Mouse (Mus musculus) forebrain, postnatal 0 days (tissue): ENCODE results near the gene Grm2. TPM values are rescaled to one million over a fixed set of nuclear protein-coding genes. Genes with fewer than 3 reads are reported as not detected.

Experiments used
- ATAC-seq: fragments of 200-750 bp; cut with Nextera tagmentation; 2 replicates; pipeline ENCODE4 v1.8.0; 2017; ENCODE audit warnings: mild to moderate bottlenecking, moderate library complexity
- DNase-seq: peaks from one replicate; pipeline ENCODE4 v3.0.0-alpha.2; 2015
- H3K27ac ChIP-seq: fragments of 300-500 bp; sonication (generic); 2 replicates; pipeline ENCODE4 v1.5.1; 2014; ENCODE audit warnings: low read depth, mild to moderate bottlenecking, antibody characterized with exemption, low read length, moderate library complexity, mixed read lengths
- H3K27me3 ChIP-seq: fragments of 300-500 bp; sonication (generic); 2 replicates; pipeline ENCODE4 v1.6.1; 2014; ENCODE audit warnings: mild to moderate bottlenecking, low read length, mixed read lengths; ENCODE audit not compliant: insufficient read depth
- H3K36me3 ChIP-seq: fragments of 300-500 bp; sonication (generic); 2 replicates; pipeline ENCODE4 v1.6.1; 2014; ENCODE audit warnings: mild to moderate bottlenecking, moderate library complexity; ENCODE audit not compliant: insufficient read depth
- H3K4me1 ChIP-seq: fragments of 300-500 bp; sonication (generic); 2 replicates; pipeline ENCODE4 v1.6.1; 2014; ENCODE audit warnings: antibody characterized with exemption; ENCODE audit not compliant: insufficient read depth
- H3K4me2 ChIP-seq: fragments of 300-500 bp; sonication (generic); 2 replicates; pipeline ENCODE4 v1.6.1; 2014; ENCODE audit warnings: low read depth, mild to moderate bottlenecking, moderate library complexity
- H3K4me3 ChIP-seq: fragments of 300-500 bp; sonication (generic); 2 replicates; pipeline ENCODE4 v1.5.1; 2014; ENCODE audit warnings: low read depth, low read length, mixed read lengths
- H3K9ac ChIP-seq: fragments of 300-500 bp; sonication (generic); 2 replicates; pipeline ENCODE4 v1.6.1; 2014; ENCODE audit warnings: mild to moderate bottlenecking
- H3K9me3 ChIP-seq: fragments of 300-500 bp; sonication (generic); 2 replicates; pipeline ENCODE4 v1.6.1; 2016; ENCODE audit warnings: low read length
- CTCF ChIP-seq: sonication (generic); IDR thresholded peaks from 2 replicates; pipeline ENCODE4 v1.5.1; 2016; ENCODE audit warnings: antibody characterized with exemption, control low read depth, low read depth
- WGBS: fragments of 180-500 bp; shearing (Covaris S2); extraction: QIAGEN DNeasy Blood & Tissue Kit; methylation state at CpG from one replicate; pipeline ENCODE4 v1.1.7; 2014; 5-methylcytosine and 5-hydroxymethylcytosine counted together
- polyA plus RNA-seq: library from polyadenylated mRNA; unstranded; fragments of >200 nt; fragmentation: Nextera tagmentation; extraction: Ambion mirVana; gene quantifications from 2 replicates; pipeline ENCODE4 v1.2.1, GENCODE M21; 2015
- total RNA-seq: library from RNA; depleted of rRNA; stranded (reverse); fragments of >200 nt; gene quantifications from 2 replicates; pipeline ENCODE4 v1.2.3, GENCODE M21; 2014

Gene Grm2
- total and polyA plus RNA-seq, 2 experiments from 2014 or later = 14.6 to 20.7 TPM

DNA sequence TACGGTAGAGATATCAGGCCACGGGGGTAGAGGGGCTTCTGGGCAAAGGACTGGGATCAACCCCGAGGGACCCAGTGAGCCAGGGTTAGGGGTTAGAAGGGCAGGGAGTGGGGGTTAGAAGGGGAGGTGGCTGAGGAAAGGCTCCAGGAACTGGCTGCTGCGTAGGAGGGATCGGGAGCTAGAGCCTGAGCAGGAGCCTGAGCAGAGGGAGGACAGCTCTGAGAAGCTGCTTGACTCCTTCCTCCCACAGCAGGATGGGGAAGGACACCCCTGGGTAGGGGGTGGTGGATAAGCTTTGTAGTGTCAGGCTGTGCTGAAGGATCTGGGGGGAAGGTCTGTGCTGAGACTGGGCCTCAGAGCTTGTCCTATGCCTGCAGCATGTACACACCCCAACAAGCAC is 938 bp upstream of the Grm2 start:
- no peak overlapping the region for H3K4me3 ChIP-seq
- H3K36me3 ChIP-seq = peaks cover 24% of the 10 kb centered on the region
- peak overlapping the region; percentile 82; the same call in 1 of the 2 replicates for H3K4me2 ChIP-seq
- TF ChIP-seq CTCF = no peak
- DNase-seq (no peak), ATAC-seq (no peak)
- H3K9me3 ChIP-seq = no peaks in the 10 kb centered on the region
- 40% methylated on average over 5 of the region's 5 CpGs for WGBS
- H3K27ac ChIP-seq = no peak overlapping the region
- no peak overlapping the region for H3K9ac ChIP-seq
- H3K4me1 ChIP-seq = no peaks in the 10 kb centered on the region
- no peaks in the 10 kb centered on the region for H3K27me3 ChIP-seq

DNA sequence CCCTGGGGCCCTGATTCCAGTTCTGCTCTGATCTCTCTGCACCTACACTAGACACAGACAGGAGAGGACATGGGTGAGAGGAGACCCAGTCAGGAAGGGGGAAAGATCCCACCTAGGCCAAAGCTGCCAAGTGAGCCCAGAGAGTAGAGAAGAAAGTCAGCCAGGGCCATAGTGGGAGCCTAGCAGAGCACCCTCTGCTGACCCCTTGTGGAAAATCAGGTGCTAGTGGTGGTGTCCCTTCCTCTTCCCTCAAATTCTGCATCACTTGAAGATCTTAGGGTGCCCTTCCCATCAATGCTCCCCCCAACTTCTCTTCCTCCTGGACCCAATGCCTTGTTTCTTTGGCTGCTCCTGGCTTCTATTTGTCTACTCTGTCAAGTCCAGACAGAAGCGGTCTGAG is 3.2 kb downstream of the Grm2 start:
- DNase-seq = no peak
- Histone ChIP-seq H3K4me1 (no peaks in the 10 kb centered on the region), H3K4me3 (no peak overlapping the region), H3K27me3 (no peaks in the 10 kb centered on the region), H3K27ac (no peak overlapping the region), H3K36me3 (peaks cover 5% of the 10 kb centered on the region; the same call in 1 of the 2 replicates), H3K9ac (no peak overlapping the region), H3K9me3 (no peaks in the 10 kb centered on the region), H3K4me2 (0 out of 2 replicates have a peak overlapping the region, but pooled peaks have one; percentile 10)
- WGBS = 74% methylated on average over 1 of the region's 1 CpGs
- peak; percentile 62 for TF ChIP-seq CTCF
- no peak for ATAC-seq

DNA sequence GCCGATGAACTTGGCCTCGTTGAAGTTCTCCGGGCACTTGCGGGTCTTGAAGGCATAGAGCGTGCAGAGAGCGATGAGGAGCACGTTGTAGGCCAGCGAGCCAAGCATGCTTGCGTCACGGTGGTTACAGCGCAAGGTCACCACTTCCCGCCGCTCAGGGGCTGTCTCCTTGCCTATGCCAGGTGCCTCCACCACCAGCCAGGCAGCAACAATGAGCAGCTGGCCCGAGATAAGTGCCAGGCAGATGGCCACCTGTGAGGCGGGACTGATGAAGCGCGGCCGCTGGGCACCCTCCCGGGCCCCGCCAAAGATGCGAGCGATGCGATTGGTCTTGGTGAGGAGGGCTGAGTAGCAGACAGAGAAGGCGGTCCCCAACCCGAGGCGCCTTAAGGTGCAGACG is 8.7 kb downstream of the Grm2 start:
- no peaks in the 10 kb centered on the region for H3K9me3 ChIP-seq
- H3K36me3 ChIP-seq = peaks cover 15% of the 10 kb centered on the region
- H3K4me2 ChIP-seq = no peak overlapping the region
- ATAC-seq (no peak), DNase-seq (no peak)
- no peaks in the 10 kb centered on the region for H3K27me3 ChIP-seq
- TF ChIP-seq CTCF = no peak
- no peak overlapping the region for H3K4me3 ChIP-seq
- 83% methylated on average over 27 of the region's 27 CpGs for WGBS
- H3K27ac ChIP-seq = no peak overlapping the region
- no peaks in the 10 kb centered on the region for H3K4me1 ChIP-seq
- no peak overlapping the region for H3K9ac ChIP-seq

DNA sequence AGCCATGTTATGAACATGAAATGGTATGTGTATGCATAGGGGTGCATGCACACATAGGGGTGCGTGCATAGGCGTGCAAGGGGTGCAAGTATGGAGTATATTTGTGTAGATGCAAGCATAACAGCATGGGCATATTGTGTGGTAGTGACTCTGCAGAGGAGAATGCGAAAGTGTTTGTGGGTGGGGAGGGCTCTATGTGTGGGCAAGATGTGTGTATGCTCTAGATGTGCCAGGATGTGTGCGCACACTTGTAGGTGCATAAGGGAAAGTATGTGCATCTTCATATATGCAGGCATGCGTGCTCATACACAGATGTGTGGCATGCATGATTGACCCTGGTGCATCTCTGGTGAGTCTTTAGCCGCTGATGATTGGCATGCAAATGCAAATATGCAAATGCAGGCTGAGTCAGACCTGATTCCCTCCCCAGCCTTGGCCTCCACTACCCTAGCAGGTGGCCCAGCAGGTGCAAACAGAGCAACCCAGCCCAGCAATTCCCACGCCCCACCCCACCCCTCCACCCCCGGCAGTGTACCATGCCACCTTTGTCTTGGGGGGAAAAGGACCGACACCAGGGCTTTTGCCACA is 10.1 kb downstream of the Grm2 start:
- DNase-seq (no peak), ATAC-seq (no peak)
- no peak overlapping the region for H3K9ac ChIP-seq
- no peaks in the 10 kb centered on the region for H3K9me3 ChIP-seq
- H3K4me2 ChIP-seq = no peak overlapping the region
- TF ChIP-seq CTCF = no peak
- no peak overlapping the region for H3K4me3 ChIP-seq
- H3K36me3 ChIP-seq = peaks cover 14% of the 10 kb centered on the region
- H3K4me1 ChIP-seq = no peaks in the 10 kb centered on the region
- H3K27ac ChIP-seq = no peak overlapping the region
- H3K27me3 ChIP-seq = no peaks in the 10 kb centered on the region
- 76% methylated on average over 9 of the region's 9 CpGs for WGBS

DNA sequence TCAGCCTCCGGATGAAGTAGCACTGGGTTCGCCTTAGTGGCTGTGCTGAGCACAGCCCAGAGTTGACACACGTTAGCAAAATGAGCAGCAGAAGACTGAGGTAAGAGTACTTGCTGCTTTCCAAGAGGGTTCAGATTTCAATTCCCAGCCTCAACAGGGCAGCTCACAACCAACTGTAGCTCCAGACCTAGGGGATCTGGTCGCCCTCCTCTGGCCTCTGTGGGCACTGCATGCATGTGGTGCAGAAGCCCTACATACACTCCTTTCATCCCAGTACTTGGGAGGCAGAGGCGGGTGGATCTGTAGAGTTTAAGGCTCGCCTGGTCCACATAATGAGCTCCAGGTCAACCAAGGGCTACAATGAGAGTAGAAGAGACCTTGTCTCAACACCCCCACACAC is 12.1 kb downstream of the Grm2 start:
- Histone ChIP-seq H3K27me3 (no peaks in the 10 kb centered on the region), H3K9me3 (no peaks in the 10 kb centered on the region), H3K9ac (no peak overlapping the region), H3K36me3 (peaks cover 12% of the 10 kb centered on the region), H3K4me1 (no peaks in the 10 kb centered on the region), H3K27ac (no peak overlapping the region), H3K4me3 (no peak overlapping the region), H3K4me2 (no peak overlapping the region)
- TF ChIP-seq CTCF = peak; percentile 38
- DNase-seq = no peak
- ATAC-seq = no peak
- 70% methylated on average over 6 of the region's 6 CpGs for WGBS

DNA sequence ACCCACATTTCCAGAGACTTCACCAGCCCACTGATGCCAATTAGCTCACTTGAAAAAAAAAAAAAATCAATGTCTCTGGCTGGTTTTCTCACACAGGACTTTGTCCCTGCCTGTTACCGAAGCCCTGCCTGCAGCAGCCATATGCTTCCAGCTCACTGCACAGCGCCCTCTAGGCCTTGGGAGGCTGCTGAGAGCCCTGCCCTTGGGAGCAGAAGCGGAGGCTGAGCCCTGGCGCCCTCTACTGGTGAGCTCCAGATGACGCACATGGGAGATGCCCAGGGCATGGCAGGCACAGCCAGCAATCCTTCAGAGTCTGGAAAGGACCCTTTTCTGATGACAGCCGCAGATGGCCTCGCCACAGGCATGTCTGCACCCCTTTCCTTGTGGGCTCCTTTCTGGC is 12.8 kb downstream of the Grm2 start:
- Histone ChIP-seq H3K4me2 (no peak overlapping the region), H3K9ac (no peak overlapping the region), H3K36me3 (peaks cover 12% of the 10 kb centered on the region), H3K27ac (no peak overlapping the region), H3K4me1 (no peaks in the 10 kb centered on the region), H3K27me3 (no peaks in the 10 kb centered on the region), H3K4me3 (no peak overlapping the region), H3K9me3 (no peaks in the 10 kb centered on the region)
- WGBS = 24% methylated on average over 7 of the region's 7 CpGs
- peak; percentile 77 for ATAC-seq
- peak; percentile 74 for DNase-seq
- peak; percentile 91 for TF ChIP-seq CTCF

DNA sequence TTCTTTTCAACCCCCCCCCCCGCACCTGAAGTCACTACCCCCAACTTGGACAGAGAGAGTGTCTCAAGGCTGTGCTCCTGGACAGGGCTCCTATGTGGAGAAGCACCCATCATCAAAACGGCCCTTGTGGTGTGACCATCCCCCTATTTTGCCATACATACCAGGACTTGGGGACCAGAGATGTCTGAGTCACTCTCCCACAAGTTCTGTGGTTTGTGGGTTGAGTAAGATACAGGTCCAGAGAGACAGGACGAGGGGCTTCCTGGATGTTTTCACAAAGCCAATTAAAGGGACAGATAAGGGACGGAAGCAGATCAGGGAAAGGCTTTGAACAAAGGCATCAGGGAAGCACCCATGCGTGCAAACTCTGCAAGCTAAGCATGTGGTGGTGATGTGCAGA is 14.5 kb downstream of the Grm2 start:
- H3K9ac ChIP-seq = no peak overlapping the region
- H3K27ac ChIP-seq = no peak overlapping the region
- 48% methylated on average over 5 of the region's 5 CpGs for WGBS
- no peaks in the 10 kb centered on the region for H3K27me3 ChIP-seq
- no peak for TF ChIP-seq CTCF
- no peaks in the 10 kb centered on the region for H3K9me3 ChIP-seq
- no peak overlapping the region for H3K4me2 ChIP-seq
- no peaks in the 10 kb centered on the region for H3K4me1 ChIP-seq
- ATAC-seq (no peak), DNase-seq (no peak)
- peaks cover 7% of the 10 kb centered on the region for H3K36me3 ChIP-seq
- H3K4me3 ChIP-seq = no peak overlapping the region
